Mouse (Mus musculus): ENCODE results near the gene Arhgap15. TPM values are rescaled to one million over a fixed set of nuclear protein-coding genes. Genes with fewer than 3 reads are reported as not detected.

Gene Arhgap15
- polyA plus RNA-seq, 1 experiment, result 9.5 TPM

DNA sequence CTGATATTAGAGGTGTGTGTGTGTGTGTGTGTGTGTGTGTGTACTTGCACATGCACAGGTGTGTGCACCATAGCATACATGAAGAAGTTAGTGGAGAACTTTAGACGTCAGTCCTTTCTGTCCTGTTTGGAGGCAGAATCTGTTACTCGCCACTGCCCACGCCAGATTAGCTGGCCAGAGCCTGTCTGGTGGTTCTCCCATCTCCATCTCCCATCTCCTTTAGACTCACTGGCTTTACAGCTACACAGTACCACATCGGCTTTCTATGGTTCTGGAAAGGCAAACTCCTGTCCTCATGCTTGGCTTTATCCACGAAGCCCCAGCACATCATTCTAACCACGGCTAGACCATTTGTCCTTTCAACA is 608.2 kb downstream of the Arhgap15 start:
- TF ChIP-seq POLR2A (IDR thresholded peaks at IDR 0.05; ENCODE audit: control insufficient read depth, extremely low read depth, insufficient read depth, low read length, poor library complexity), result no peak
- no peak for TF ChIP-seq CTCF (IDR thresholded peaks at IDR 0.05; ENCODE audit: borderline replicate concordance, control insufficient read depth, extremely low read depth, insufficient read depth, low read length, poor library complexity)
- H3K27ac ChIP-seq (ENCODE audit: control insufficient read depth, insufficient read depth, low read length), result no peak overlapping the region
- WGBS, result 96% methylated on average over 6 of the region's 6 CpGs
- no peaks in the 10 kb centered on the region for H3K27me3 ChIP-seq (ENCODE audit: control insufficient read depth, insufficient read depth, low read length)
- H3K36me3 ChIP-seq (ENCODE audit: control insufficient read depth, insufficient read depth, low read length), result no peaks in the 10 kb centered on the region
- DNase-seq, result no peak
- H3K4me3 ChIP-seq (ENCODE audit: control insufficient read depth, insufficient read depth, low read length), result no peak overlapping the region
- no peaks in the 10 kb centered on the region for H3K4me1 ChIP-seq (replicated peaks; ENCODE audit: control insufficient read depth, insufficient read depth, low read length)

DNA sequence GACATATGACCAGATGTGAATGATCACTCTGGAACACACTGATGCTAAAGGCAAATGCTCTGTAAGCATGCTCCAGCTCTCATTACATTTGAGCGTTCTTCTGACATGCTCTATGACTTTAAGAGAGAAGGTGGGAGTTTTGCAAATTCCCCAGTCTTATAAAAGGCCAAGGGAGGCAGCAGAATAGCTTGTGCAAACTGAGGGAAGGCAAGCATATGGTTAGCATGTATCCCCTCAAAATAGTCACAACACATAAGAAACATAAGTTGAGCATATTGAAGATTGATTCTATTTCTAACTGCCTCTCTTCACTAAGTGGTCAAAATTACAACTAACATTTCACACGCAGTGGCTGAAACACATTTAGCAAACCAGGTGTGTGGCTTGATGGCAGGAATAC is 631.6 kb downstream of the Arhgap15 start:
- Histone ChIP-seq H3K4me3 (ENCODE audit: control insufficient read depth, insufficient read depth, low read length) (no peak overlapping the region), H3K27me3 (ENCODE audit: control insufficient read depth, insufficient read depth, low read length) (no peaks in the 10 kb centered on the region), H3K4me1 (replicated peaks; ENCODE audit: control insufficient read depth, insufficient read depth, low read length) (no peaks in the 10 kb centered on the region), H3K36me3 (ENCODE audit: control insufficient read depth, insufficient read depth, low read length) (no peaks in the 10 kb centered on the region), H3K27ac (ENCODE audit: control insufficient read depth, insufficient read depth, low read length) (no peak overlapping the region)
- no peak for DNase-seq
- WGBS, result 93% methylated on average over 2 of the region's 2 CpGs
- TF ChIP-seq CTCF (IDR thresholded peaks at IDR 0.05; ENCODE audit: borderline replicate concordance, control insufficient read depth, extremely low read depth, insufficient read depth, low read length, poor library complexity) (no peak), POLR2A (IDR thresholded peaks at IDR 0.05; ENCODE audit: control insufficient read depth, extremely low read depth, insufficient read depth, low read length, poor library complexity) (no peak)

DNA sequence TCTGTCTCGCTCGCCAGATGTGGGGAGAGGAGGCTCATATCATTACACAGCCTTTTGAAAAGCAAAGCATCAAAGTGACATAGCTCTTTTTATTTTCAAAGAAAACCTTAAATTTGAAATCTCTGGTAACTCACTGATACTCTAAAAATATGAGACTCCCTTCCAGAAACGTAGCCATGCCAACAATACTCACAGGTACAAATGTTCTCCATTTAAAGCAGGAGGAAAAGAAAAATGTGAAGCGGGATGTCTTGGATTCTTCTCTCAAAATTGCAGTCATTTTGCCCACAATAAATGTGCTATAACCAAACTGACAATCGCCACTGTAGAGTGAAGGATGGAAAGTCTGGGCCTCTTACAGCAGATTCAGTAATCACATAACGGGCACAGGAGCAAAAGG is 635.9 kb downstream of the Arhgap15 start:
- TF ChIP-seq POLR2A (IDR thresholded peaks at IDR 0.05; ENCODE audit: control insufficient read depth, extremely low read depth, insufficient read depth, low read length, poor library complexity) (no peak), CTCF (IDR thresholded peaks at IDR 0.05; ENCODE audit: borderline replicate concordance, control insufficient read depth, extremely low read depth, insufficient read depth, low read length, poor library complexity) (no peak)
- 93% methylated on average over 6 of the region's 6 CpGs for WGBS

GRCm38 (mm10) chr2:44389556-44389955 is 640.9 kb downstream of the Arhgap15 start:
- no peak for DNase-seq
- Histone ChIP-seq H3K27ac (ENCODE audit: control insufficient read depth, insufficient read depth, low read length) (no peak overlapping the region), H3K4me1 (replicated peaks; ENCODE audit: control insufficient read depth, insufficient read depth, low read length) (no peaks in the 10 kb centered on the region), H3K4me3 (ENCODE audit: control insufficient read depth, insufficient read depth, low read length) (no peak overlapping the region), H3K36me3 (ENCODE audit: control insufficient read depth, insufficient read depth, low read length) (no peaks in the 10 kb centered on the region), H3K27me3 (ENCODE audit: control insufficient read depth, insufficient read depth, low read length) (no peaks in the 10 kb centered on the region)
- 96% methylated on average over 4 of the region's 4 CpGs for WGBS
- TF ChIP-seq POLR2A (IDR thresholded peaks at IDR 0.05; ENCODE audit: control insufficient read depth, extremely low read depth, insufficient read depth, low read length, poor library complexity), result no peak
- TF ChIP-seq CTCF (IDR thresholded peaks at IDR 0.05; ENCODE audit: borderline replicate concordance, control insufficient read depth, extremely low read depth, insufficient read depth, low read length, poor library complexity), result no peak

More for the DNA sequence above, 635.9 kb downstream of the Arhgap15 start:
- Histone ChIP-seq H3K36me3 (ENCODE audit: control insufficient read depth, insufficient read depth, low read length) (no peaks in the 10 kb centered on the region), H3K27ac (ENCODE audit: control insufficient read depth, insufficient read depth, low read length) (no peak overlapping the region), H3K27me3 (ENCODE audit: control insufficient read depth, insufficient read depth, low read length) (no peaks in the 10 kb centered on the region), H3K4me1 (replicated peaks; ENCODE audit: control insufficient read depth, insufficient read depth, low read length) (no peaks in the 10 kb centered on the region), H3K4me3 (ENCODE audit: control insufficient read depth, insufficient read depth, low read length) (no peak overlapping the region)
- DNase-seq, result no peak

GRCm38 (mm10) chr2:44393789-44394188 is 645.2 kb downstream of the Arhgap15 start:
- Histone ChIP-seq H3K36me3 (ENCODE audit: control insufficient read depth, insufficient read depth, low read length) (no peaks in the 10 kb centered on the region), H3K27me3 (ENCODE audit: control insufficient read depth, insufficient read depth, low read length) (no peaks in the 10 kb centered on the region), H3K4me1 (replicated peaks; ENCODE audit: control insufficient read depth, insufficient read depth, low read length) (no peaks in the 10 kb centered on the region), H3K27ac (ENCODE audit: control insufficient read depth, insufficient read depth, low read length) (no peak overlapping the region), H3K4me3 (ENCODE audit: control insufficient read depth, insufficient read depth, low read length) (no peak overlapping the region)
- 92% methylated on average over 8 of the region's 8 CpGs for WGBS
- no peak for TF ChIP-seq CTCF (IDR thresholded peaks at IDR 0.05; ENCODE audit: borderline replicate concordance, control insufficient read depth, extremely low read depth, insufficient read depth, low read length, poor library complexity)
- no peak for DNase-seq

DNA sequence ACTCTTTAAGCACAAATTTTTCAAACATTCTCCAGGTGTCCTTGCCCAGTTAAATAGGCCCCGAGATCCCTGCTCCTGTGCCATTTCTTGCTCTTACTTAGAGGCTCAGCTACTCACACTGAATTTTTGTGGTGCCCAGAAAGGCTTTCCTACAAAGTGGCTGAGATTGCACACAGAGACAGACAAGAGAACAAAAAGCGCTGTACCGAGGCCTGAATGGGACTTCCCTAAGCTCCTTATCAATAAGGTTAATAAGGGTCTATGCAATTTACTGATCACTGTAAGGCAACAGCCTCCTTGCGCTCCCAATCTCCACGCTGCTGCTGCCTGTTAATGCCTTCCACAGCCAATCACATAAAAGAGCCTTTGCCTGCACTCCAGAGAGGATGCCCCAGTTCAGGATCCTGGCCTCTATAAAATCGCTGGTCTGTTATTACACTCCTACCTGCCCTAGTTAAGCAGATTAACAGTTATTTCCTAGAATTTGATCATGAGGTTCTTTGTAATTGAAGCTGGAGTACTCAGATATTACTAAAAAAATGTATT is 646.4 kb downstream of the Arhgap15 start:
- WGBS, result 94% methylated on average over 6 of the region's 6 CpGs
- no peak for DNase-seq
- H3K27ac ChIP-seq (ENCODE audit: control insufficient read depth, insufficient read depth, low read length), result no peak overlapping the region
- no peak overlapping the region for H3K4me3 ChIP-seq (ENCODE audit: control insufficient read depth, insufficient read depth, low read length)
- no peaks in the 10 kb centered on the region for H3K27me3 ChIP-seq (ENCODE audit: control insufficient read depth, insufficient read depth, low read length)
- no peaks in the 10 kb centered on the region for H3K4me1 ChIP-seq (replicated peaks; ENCODE audit: control insufficient read depth, insufficient read depth, low read length)
- H3K36me3 ChIP-seq (ENCODE audit: control insufficient read depth, insufficient read depth, low read length), result no peaks in the 10 kb centered on the region
- TF ChIP-seq POLR2A (IDR thresholded peaks at IDR 0.05; ENCODE audit: control insufficient read depth, extremely low read depth, insufficient read depth, low read length, poor library complexity) (no peak), CTCF (IDR thresholded peaks at IDR 0.05; ENCODE audit: borderline replicate concordance, control insufficient read depth, extremely low read depth, insufficient read depth, low read length, poor library complexity) (no peak)

DNA sequence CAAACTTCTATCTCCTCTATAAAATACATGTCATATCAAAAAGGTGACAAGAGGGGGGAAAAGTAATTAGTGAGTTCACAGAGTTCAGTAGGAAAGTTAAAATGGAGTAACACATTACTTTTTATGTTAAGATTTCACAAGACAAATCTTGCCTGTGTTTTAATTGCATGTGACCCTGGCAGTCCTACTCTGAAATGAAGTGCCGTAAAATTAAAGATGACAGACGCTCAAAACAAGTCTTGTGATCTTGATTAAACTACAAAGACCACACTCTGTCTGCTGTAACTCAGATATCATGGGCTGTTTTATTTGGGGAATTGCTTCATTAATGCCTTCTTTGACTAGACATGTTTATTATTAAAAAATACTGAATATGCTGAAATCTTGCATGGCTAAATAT is 647.0 kb downstream of the Arhgap15 start:
- Histone ChIP-seq H3K27me3 (ENCODE audit: control insufficient read depth, insufficient read depth, low read length) (no peaks in the 10 kb centered on the region), H3K4me1 (replicated peaks; ENCODE audit: control insufficient read depth, insufficient read depth, low read length) (no peaks in the 10 kb centered on the region), H3K27ac (ENCODE audit: control insufficient read depth, insufficient read depth, low read length) (no peak overlapping the region), H3K4me3 (ENCODE audit: control insufficient read depth, insufficient read depth, low read length) (no peak overlapping the region), H3K36me3 (ENCODE audit: control insufficient read depth, insufficient read depth, low read length) (no peaks in the 10 kb centered on the region)
- 94% methylated on average over 2 of the region's 2 CpGs for WGBS
- DNase-seq, result no peak
- no peak for TF ChIP-seq POLR2A (IDR thresholded peaks at IDR 0.05; ENCODE audit: control insufficient read depth, extremely low read depth, insufficient read depth, low read length, poor library complexity)
- no peak for TF ChIP-seq CTCF (IDR thresholded peaks at IDR 0.05; ENCODE audit: borderline replicate concordance, control insufficient read depth, extremely low read depth, insufficient read depth, low read length, poor library complexity)
